Mouse (Mus musculus): ENCODE measurements at regions not wholly inside any gene's neighbourhood (a gene's known extent, or its start where the extent isn't known, plus 50 kb on each side); places are given as distances from the start of the nearest gene placed in this dataset.
"Not testable (repeated sequence)": the region's sequence is repeated elsewhere in the genome, so short reads cannot be mapped to it uniquely, and the experiment has no call there.

DNA sequence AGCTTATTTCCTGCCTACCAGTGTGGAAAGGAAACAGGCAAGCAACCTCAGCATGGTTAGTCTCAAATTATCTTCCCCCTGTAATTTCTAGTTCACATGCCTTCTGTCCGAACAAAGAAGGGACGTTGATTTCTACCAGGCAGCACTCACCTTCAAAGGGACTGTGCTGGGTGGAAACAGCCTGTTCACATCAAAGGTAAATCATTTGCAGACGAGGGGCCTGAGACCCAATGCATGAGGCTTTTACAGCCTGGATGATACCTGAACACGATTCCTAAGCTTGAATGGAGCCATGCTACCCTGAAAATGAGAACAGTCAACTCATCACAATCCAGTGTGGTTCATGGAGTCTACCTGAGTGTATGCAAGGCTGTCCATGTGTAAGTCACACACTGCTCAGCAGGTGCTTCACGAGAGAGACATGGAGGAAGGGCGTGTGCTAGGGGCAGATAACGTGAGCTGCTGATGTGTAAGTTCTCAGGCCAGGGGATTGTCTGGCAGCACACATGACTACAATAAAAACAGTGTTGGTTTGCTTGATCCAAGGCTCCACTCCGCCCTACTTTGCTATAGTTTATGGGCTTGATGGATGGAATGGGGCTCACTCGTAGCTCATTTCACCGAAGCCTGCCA lies 411.9 kb downstream of the Med10 start:
- Histone ChIP-seq H3K9me3 (no peaks in the 10 kb centered on the region), H3K4me1 (no peaks in the 10 kb centered on the region), H3K36me3 (no peaks in the 10 kb centered on the region), H3K27me3 (no peaks in the 10 kb centered on the region), H3K4me2 (replicated peaks) (no peak overlapping the region), H3K4me3 (no peak overlapping the region), H3K9ac (no peak overlapping the region), H3K27ac (no peak overlapping the region)
- 66% methylated on average over 10 of the region's 10 CpGs for WGBS
- no peak for ATAC-seq (ENCODE audit: insufficient number of reproducible peaks, insufficient read depth, low FRiP score, low TSS enrichment)

DNA sequence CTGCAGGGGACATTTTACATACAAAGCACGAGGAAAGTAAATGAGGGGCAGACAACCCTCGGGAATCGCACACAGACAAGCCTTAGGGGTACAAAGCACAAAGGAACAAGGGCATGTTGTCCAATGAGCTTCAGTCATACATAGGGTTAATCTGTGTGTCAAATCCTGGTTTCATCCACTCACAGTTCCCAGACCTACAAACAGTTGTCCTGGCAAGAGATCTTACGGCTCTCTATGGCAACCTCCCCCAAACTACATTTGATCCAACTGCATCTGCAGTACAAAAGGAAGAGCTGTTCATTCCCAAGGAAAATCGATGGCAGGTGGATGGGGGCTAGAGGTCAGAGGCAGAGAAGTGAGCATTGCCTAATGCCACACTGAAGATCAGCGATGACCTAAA lies 413.9 kb downstream of the Med10 start:
- no peak overlapping the region for H3K27ac ChIP-seq
- H3K9me3 ChIP-seq = no peaks in the 10 kb centered on the region
- no peak for ATAC-seq (ENCODE audit: insufficient number of reproducible peaks, insufficient read depth, low FRiP score, low TSS enrichment)
- H3K9ac ChIP-seq = no peak overlapping the region
- H3K4me2 ChIP-seq (replicated peaks) = no peak overlapping the region
- no peaks in the 10 kb centered on the region for H3K4me1 ChIP-seq
- H3K4me3 ChIP-seq = no peak overlapping the region
- no peaks in the 10 kb centered on the region for H3K36me3 ChIP-seq
- H3K27me3 ChIP-seq = no peaks in the 10 kb centered on the region
- 64% methylated on average over 6 of the region's 6 CpGs for WGBS

DNA sequence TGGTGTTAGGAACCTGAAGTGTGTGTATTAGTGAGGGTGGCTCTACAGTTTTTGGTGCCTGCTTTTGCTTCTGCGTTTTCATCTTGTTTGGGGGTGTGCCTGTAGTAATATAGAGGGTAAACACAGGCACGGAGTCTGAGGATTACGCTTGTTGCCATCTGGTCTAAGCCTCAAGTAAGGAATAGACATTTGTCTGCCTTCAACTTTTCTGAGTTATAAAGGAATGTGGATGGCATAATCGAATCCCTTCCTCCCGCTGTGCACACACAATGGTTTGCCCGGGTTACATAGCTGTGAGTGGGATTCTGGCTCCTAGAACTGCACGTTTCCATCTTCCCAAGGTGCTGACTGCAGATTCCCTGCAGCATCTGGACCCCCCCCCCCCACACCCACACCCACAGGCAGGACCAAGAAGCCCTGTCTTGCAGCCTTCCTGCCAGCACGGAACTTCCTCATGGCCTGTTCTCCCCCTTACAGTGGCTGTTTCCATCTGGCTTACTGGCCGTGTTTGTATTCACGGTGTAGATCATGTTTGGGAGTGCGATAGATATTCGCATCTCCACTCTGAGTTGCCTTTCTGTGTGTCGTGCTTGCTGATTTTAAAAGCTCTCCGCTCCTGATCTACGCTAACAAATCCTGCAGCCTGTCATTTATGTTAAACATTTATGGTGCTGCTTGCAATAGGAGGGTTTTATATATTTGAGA lies 415.4 kb downstream of the Med10 start:
- H3K27me3 ChIP-seq = no peaks in the 10 kb centered on the region
- no peak overlapping the region for H3K4me2 ChIP-seq (replicated peaks)
- no peak overlapping the region for H3K9ac ChIP-seq
- H3K4me1 ChIP-seq = no peaks in the 10 kb centered on the region
- no peak overlapping the region for H3K27ac ChIP-seq
- WGBS = 74% methylated on average over 15 of the region's 15 CpGs
- ATAC-seq (ENCODE audit: insufficient number of reproducible peaks, insufficient read depth, low FRiP score, low TSS enrichment) = no peak
- H3K9me3 ChIP-seq = no peaks in the 10 kb centered on the region
- H3K4me3 ChIP-seq = no peak overlapping the region
- H3K36me3 ChIP-seq = no peaks in the 10 kb centered on the region

DNA sequence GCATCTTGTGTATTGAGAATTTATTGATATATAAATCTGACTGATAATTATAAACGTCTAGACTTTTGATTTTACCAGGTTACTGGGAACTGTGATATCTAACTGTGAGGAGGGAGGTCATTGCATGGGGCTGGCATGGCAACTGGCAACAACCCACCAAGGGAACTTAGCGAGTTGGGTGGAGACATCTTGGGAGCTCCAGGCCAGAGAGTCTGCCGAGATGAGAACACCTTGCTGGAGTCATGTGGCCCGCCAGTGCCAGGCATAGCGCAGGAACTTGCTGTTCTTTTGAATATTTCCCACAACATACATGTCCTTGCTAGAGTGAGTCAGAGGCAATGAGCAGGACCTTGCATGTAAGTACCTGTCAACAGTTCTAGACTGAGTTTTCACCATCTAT lies 413.9 kb downstream of the Ice1 start:
- H3K27me3 ChIP-seq = no peaks in the 10 kb centered on the region
- 90% methylated on average over 5 of the region's 5 CpGs for WGBS
- no peaks in the 10 kb centered on the region for H3K36me3 ChIP-seq
- ATAC-seq (ENCODE audit: insufficient number of reproducible peaks, insufficient read depth, low FRiP score, low TSS enrichment) = no peak
- H3K4me2 ChIP-seq (replicated peaks) = no peak overlapping the region
- H3K4me3 ChIP-seq = no peak overlapping the region
- H3K27ac ChIP-seq = no peak overlapping the region
- no peak overlapping the region for H3K9ac ChIP-seq
- H3K9me3 ChIP-seq = no peaks in the 10 kb centered on the region
- H3K4me1 ChIP-seq = no peaks in the 10 kb centered on the region

DNA sequence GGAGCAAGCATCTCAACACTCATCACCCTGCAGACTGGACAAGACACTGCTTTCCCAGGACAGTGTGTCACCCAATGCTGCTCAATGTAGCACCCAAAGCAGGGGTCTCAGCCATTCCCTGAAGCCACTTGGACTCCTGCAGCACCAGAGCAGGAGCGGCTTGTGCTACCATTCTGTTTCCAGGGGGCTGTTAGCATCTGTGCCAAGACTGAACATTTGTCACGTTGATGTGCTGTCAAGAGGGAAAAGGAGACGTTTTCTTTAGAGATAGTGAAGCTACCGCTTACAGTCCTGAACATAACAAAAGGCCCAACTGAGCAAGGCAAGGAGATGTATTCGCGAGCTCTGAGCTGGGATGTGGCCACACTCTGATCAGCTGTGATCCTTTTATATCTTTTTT lies 410.3 kb downstream of the Ice1 start:
- Histone ChIP-seq H3K4me1 (no peaks in the 10 kb centered on the region), H3K9me3 (no peaks in the 10 kb centered on the region), H3K9ac (no peak overlapping the region), H3K36me3 (no peaks in the 10 kb centered on the region), H3K4me3 (no peak overlapping the region), H3K4me2 (replicated peaks) (no peak overlapping the region), H3K27me3 (no peaks in the 10 kb centered on the region), H3K27ac (no peak overlapping the region)
- 83% methylated on average over 6 of the region's 6 CpGs for WGBS
- ATAC-seq (ENCODE audit: insufficient number of reproducible peaks, insufficient read depth, low FRiP score, low TSS enrichment) = no peak

DNA sequence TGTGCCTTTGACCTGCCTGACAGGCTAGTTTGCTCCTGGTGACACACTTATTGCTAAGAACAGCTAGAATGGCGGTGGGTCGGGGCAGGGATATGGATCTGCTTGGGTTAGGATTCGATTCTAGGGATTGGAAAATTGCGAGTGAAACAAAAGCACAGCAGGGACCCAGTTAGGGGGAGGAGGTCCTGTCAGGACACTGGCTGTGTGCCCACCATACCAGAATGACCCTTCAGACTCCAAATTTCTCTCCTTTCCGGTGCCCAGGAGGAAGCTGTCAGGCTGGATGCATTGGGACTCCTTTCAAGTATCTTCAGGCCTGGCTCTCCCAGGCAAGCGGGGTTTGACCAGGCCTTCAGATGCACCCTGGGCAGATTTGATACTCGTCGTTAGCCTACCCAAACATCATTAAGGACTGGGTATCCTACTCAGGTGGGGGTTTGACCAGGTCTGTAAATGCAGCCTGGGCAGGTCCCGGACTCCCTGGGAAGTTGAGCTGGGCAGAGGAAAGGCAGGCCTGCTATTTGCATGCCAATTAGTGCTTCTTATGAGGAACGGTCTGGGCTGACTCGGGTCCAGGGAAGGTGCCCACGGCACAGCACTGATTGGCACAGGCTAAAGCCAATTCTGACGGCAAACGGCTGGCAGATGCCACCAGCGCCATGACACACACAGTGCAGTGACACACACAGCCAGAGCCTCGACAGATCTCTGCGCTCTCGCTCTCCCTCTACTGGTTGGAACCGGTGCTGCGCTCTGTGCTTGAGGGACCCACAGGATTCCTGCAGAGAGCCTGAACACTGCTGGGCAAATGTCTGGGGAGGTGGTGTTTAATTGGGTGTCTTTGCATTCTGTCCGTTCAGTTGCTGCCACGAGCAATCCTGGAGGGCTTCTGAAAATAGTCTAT lies 403.3 kb downstream of the Ice1 start:
- no peaks in the 10 kb centered on the region for H3K4me1 ChIP-seq
- no peaks in the 10 kb centered on the region for H3K9me3 ChIP-seq
- no peak overlapping the region for H3K9ac ChIP-seq
- no peaks in the 10 kb centered on the region for H3K36me3 ChIP-seq
- no peaks in the 10 kb centered on the region for H3K27me3 ChIP-seq
- H3K4me3 ChIP-seq = no peak overlapping the region
- ATAC-seq (ENCODE audit: insufficient number of reproducible peaks, insufficient read depth, low FRiP score, low TSS enrichment) = peak; percentile 64
- H3K4me2 ChIP-seq (replicated peaks) = peak overlapping the region; percentile 41
- 28% methylated on average over 22 of the region's 22 CpGs for WGBS
- H3K27ac ChIP-seq = no peak overlapping the region

DNA sequence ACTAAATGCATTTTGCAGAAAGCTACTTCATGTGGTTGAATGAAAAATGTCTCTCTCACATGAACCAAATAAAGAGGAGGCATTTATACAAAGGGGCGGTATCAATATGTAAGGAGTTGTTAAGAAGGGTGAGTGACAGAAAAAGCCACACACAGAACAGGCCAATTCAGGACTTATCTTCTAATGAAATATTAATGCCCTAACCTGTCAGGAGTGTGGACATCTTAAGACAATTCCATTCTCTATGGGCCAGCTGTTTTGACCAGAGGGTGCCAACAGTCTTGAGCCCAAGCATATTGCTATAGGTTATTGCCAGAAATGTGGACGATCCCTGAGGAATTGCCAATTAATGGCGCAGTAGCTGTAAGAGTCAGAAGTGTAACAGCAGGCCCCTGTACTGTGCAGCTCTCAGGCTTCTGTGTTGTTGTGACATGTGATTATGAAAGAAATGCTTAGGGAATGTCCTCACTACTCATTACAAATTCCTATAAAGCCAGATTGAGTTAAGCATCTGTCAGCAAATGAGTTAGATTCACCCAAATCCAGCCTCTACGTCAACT lies 393.8 kb downstream of the Ice1 start:
- Histone ChIP-seq H3K4me2 (replicated peaks) (no peak overlapping the region), H3K9ac (no peak overlapping the region), H3K4me1 (no peaks in the 10 kb centered on the region), H3K4me3 (no peak overlapping the region), H3K27ac (no peak overlapping the region), H3K27me3 (no peaks in the 10 kb centered on the region), H3K9me3 (no peaks in the 10 kb centered on the region), H3K36me3 (no peaks in the 10 kb centered on the region)
- 91% methylated on average over 4 of the region's 4 CpGs for WGBS
- no peak for ATAC-seq (ENCODE audit: insufficient number of reproducible peaks, insufficient read depth, low FRiP score, low TSS enrichment)

DNA sequence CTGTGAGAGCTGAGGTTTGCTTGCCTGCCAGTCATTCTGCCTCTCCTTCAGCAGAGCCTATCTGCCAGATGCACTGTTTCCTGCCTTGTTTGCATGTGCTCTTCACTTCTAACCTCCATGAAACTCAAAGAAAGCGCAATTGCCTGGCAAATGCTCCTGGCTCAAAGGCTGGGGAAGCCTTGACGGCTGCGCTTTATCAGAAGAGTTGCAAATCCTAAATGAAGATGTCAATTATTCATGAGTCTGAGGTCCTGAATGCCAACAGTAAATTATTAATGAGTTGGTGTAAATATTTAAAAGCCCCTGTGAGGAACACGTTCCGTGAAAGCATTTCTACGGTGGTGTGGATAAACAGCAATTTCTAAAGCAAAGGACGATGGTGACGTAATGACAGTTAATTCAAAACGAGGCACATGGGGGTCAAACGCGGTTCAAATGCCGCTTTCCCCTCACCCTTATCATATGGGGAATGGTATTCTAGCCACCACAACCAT lies 377.4 kb downstream of the Ice1 start:
- no peak overlapping the region for H3K27ac ChIP-seq
- no peak overlapping the region for H3K4me2 ChIP-seq (replicated peaks)
- no peak overlapping the region for H3K9ac ChIP-seq
- H3K9me3 ChIP-seq = no peaks in the 10 kb centered on the region
- no peak for ATAC-seq (ENCODE audit: insufficient number of reproducible peaks, insufficient read depth, low FRiP score, low TSS enrichment)
- no peak overlapping the region for H3K4me3 ChIP-seq
- no peaks in the 10 kb centered on the region for H3K27me3 ChIP-seq
- H3K36me3 ChIP-seq = no peaks in the 10 kb centered on the region
- 73% methylated on average over 12 of the region's 12 CpGs for WGBS
- H3K4me1 ChIP-seq = no peaks in the 10 kb centered on the region

DNA sequence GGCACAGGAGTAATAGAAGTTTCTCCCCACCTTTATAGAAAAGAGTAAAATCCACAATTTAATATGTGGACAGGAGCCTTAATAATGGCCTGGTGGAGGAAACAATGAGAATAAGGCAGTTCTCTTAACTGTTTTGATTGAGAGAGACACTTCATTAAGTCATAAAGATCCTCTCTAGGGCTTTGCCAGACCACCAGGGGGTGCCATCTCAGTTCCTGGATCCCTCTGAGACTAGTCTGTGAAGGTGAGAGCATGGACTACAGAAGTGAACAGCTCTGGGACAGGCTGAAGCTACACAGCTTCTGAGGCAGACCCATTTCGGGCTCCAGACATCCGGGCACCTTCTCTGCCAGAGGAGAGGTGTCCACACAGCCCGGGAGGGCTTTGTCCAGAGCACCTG lies 373.8 kb downstream of the Ice1 start:
- 94% methylated on average over 3 of the region's 3 CpGs for WGBS
- no peak for ATAC-seq (ENCODE audit: insufficient number of reproducible peaks, insufficient read depth, low FRiP score, low TSS enrichment)

DNA sequence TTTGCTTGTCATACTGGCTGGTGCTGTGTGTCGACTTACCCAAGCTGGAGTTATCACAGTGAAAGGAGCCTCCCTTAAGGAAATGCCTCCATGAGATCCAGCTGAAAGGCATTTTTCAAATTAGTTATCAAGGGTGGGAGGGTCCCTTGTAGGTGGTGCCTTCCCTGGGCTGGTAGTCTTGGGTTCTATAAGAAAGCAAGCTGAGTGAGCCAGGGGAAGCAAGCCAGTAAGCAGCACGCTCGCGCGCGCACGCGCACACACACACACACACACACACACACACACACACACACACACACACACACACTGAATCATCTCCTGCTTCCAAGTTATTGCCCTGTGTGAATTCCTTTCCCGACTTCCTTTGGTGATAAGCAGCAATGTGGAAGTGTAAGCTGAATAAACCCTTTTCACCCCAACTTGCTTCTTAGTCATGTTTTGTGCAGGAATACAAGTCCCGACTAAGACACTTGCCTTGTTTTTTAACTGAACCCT lies 360.5 kb downstream of the Ice1 start:
- WGBS = 83% methylated on average over 10 of the region's 10 CpGs
- H3K4me1 ChIP-seq; H3K4me2 ChIP-seq (replicated peaks); H3K27me3 ChIP-seq; ATAC-seq (ENCODE audit: insufficient number of reproducible peaks, insufficient read depth, low FRiP score, low TSS enrichment); H3K36me3 ChIP-seq; H3K9me3 ChIP-seq; H3K9ac ChIP-seq; H3K27ac ChIP-seq; H3K4me3 ChIP-seq: not testable (repeated sequence)

More for the DNA sequence above, 373.8 kb downstream of the Ice1 start:
- no peaks in the 10 kb centered on the region for H3K27me3 ChIP-seq
- no peak overlapping the region for H3K4me3 ChIP-seq
- H3K9ac ChIP-seq = no peak overlapping the region
- H3K4me2 ChIP-seq (replicated peaks) = no peak overlapping the region
- H3K4me1 ChIP-seq = no peaks in the 10 kb centered on the region
- H3K27ac ChIP-seq = no peak overlapping the region
- H3K36me3 ChIP-seq = no peaks in the 10 kb centered on the region
- H3K9me3 ChIP-seq = no peaks in the 10 kb centered on the region

DNA sequence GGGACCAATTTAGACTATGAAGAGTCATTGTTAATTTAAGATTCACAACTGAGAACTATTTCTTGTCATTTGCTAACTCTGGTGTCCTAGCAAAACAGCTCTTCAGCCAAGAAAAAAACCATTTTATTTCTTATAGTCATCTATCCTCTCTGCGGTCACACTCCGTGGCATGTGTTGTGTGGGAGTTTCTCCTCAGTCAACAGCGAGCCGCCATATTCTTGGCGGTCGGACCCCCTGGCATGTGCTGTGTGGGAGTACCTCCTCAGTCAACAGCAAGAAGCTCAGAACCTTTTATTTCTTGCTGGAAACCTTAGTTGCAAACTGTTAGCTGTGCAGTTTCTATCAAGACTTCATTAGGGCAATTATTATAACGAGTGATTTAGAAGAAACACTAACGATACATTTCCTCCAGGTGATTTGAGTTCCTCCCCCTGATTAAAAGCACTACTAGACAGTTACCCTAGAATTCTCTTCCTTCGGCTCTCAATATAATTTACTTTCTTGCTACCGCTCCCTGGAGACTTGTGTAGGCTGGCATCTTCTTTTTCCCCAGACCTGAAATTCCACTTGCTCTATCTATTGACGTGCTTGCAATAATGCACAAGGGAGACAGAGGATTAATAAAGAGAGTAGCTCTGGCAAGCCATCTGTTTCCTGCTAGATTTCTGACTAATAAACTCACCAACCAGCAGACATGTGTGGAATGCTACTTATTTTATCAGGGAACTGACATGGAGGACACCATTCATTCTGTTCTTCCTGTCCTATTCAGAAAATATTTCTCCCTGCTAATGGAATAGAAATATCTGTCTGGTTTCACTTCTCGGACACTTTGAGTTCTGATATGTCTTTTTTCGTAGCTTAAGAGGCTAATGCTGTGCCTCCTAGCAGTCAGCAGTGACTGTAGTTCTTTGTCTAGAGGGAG lies 359.5 kb downstream of the Ice1 start:
- Histone ChIP-seq H3K4me2 (replicated peaks) (no peak overlapping the region), H3K36me3 (no peaks in the 10 kb centered on the region), H3K27ac (no peak overlapping the region; the same call in 1 of the 2 replicates), H3K4me1 (no peaks in the 10 kb centered on the region), H3K9me3 (no peaks in the 10 kb centered on the region), H3K27me3 (no peaks in the 10 kb centered on the region), H3K4me3 (no peak overlapping the region), H3K9ac (no peak overlapping the region)
- no peak for ATAC-seq (ENCODE audit: insufficient number of reproducible peaks, insufficient read depth, low FRiP score, low TSS enrichment)
- 78% methylated on average over 13 of the region's 13 CpGs for WGBS

All from embryonic facial prominence, embryonic 12.5 days (tissue).